Mouse (Mus musculus) liver, embryonic 13.5 days (tissue): ENCODE data around the gene Stk32b. TPM values are rescaled to one million over a fixed set of nuclear protein-coding genes. Genes with fewer than 3 reads are reported as not detected.

Experiments used
- ATAC-seq: fragments of 200-750 bp; cut with Nextera tagmentation; 2 replicates; pipeline ENCODE4 v1.8.0; 2017; ENCODE audit warnings: low read depth, mild to moderate bottlenecking, moderate number of reproducible peaks, moderate library complexity
- DNase-seq: peaks from one replicate; pipeline ENCODE4 v3.0.0; 2022
- H3K27ac ChIP-seq: fragments of 300-500 bp; sonication (generic); 2 replicates; pipeline ENCODE4 v1.5.1; 2015; ENCODE audit warnings: moderate library complexity, mild to moderate bottlenecking, inconsistent platforms
- H3K27me3 ChIP-seq: fragments of 300-500 bp; sonication (generic); 2 replicates; pipeline ENCODE4 v1.6.1; 2015; ENCODE audit warnings: mild to moderate bottlenecking, inconsistent platforms
- H3K36me3 ChIP-seq: fragments of 300-500 bp; sonication (generic); 2 replicates; pipeline ENCODE4 v1.6.1; 2015; ENCODE audit warnings: mild to moderate bottlenecking, inconsistent platforms
- H3K4me1 ChIP-seq: fragments of 300-500 bp; sonication (generic); replicated peaks from 2 replicates; pipeline ENCODE4 v1.6.1; 2015; ENCODE audit warnings: inconsistent platforms
- H3K4me2 ChIP-seq: fragments of 300-500 bp; sonication (generic); 2 replicates; pipeline ENCODE4 v1.6.1; 2015; ENCODE audit warnings: inconsistent platforms, mild to moderate bottlenecking, moderate library complexity
- H3K4me3 ChIP-seq: fragments of 300-500 bp; sonication (generic); replicated peaks from 2 replicates; pipeline ENCODE4 v1.5.1; 2015; ENCODE audit warnings: mild to moderate bottlenecking, inconsistent platforms
- H3K9ac ChIP-seq: fragments of 300-500 bp; sonication (generic); 2 replicates; pipeline ENCODE4 v1.6.1; 2015; ENCODE audit warnings: mild to moderate bottlenecking, inconsistent platforms
- H3K9me3 ChIP-seq: fragments of 300-500 bp; sonication (generic); replicated peaks from 2 replicates; pipeline ENCODE4 v1.6.1; 2016; ENCODE audit warnings: inconsistent platforms
- WGBS: fragments of 180-500 bp; shearing (Covaris S2); methylation state at CpG from one replicate; pipeline ENCODE4 v1.1.7; 2015; ENCODE audit not compliant: insufficient replicate concordance; 5-methylcytosine and 5-hydroxymethylcytosine counted together
- polyA plus RNA-seq: library from polyadenylated mRNA; unstranded; fragments of >200 nt; fragmentation: Nextera tagmentation; extraction: Ambion mirVana; gene quantifications from 2 replicates; pipeline ENCODE4 v1.2.1, GENCODE M21; 2015

Gene Stk32b
- polyA plus RNA-seq, 1 experiment from 2014 or later = 0.38 TPM

DNA sequence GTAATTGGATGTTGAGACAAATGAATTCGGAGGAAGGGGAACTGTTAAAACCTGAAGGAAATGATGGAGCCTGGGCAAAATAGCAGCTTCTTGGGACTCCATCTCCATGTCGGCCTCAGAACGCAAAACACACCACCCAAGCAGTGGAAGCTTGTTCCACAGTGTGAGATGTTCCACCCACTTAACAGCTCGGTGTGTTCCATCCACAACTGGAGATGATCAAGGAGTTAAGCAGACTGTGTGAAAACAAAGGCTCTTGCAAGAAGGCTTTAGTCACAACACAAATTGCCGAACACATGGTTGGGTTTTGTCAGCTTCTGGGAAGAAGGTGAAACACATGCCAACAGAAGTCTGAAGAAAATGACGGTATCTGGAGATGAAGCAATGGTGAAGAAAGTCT is 59.2 kb downstream of the Stk32b start:
- H3K4me1 ChIP-seq = no peaks in the 10 kb centered on the region
- H3K9me3 ChIP-seq = no peaks in the 10 kb centered on the region
- DNase-seq = no peak
- no peaks in the 10 kb centered on the region for H3K27me3 ChIP-seq
- no peak overlapping the region for H3K27ac ChIP-seq
- no peak for ATAC-seq
- WGBS = 65% methylated on average over 6 of the region's 6 CpGs
- H3K4me3 ChIP-seq = no peak overlapping the region
- no peak overlapping the region for H3K4me2 ChIP-seq
- no peak overlapping the region for H3K9ac ChIP-seq
- no peaks in the 10 kb centered on the region for H3K36me3 ChIP-seq

DNA sequence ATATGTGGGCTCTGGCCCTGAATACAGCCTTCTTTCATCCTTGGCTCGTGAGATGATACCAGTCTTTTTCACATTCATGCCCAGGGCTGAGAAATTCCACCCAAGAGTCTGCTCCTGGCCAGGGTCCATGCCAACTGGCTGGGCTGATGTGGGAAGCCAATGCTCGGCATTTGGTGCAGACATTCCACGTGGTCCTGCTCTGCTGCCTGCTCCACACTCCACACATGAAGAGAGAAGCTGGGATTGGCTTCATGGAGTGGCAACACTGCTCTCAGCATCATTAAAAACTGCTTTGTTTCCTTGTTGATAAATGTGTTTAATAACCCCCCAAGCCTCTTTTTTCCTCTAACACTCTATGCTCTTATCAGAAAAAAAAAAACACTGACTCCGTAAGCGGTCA is 61.8 kb downstream of the Stk32b start:
- Histone ChIP-seq H3K4me1 (no peaks in the 10 kb centered on the region), H3K9ac (no peak overlapping the region), H3K4me2 (no peak overlapping the region), H3K27me3 (no peaks in the 10 kb centered on the region), H3K9me3 (no peaks in the 10 kb centered on the region), H3K36me3 (no peaks in the 10 kb centered on the region), H3K4me3 (no peak overlapping the region), H3K27ac (no peak overlapping the region)
- WGBS = 55% methylated on average over 5 of the region's 5 CpGs
- no peak for ATAC-seq
- no peak for DNase-seq

DNA sequence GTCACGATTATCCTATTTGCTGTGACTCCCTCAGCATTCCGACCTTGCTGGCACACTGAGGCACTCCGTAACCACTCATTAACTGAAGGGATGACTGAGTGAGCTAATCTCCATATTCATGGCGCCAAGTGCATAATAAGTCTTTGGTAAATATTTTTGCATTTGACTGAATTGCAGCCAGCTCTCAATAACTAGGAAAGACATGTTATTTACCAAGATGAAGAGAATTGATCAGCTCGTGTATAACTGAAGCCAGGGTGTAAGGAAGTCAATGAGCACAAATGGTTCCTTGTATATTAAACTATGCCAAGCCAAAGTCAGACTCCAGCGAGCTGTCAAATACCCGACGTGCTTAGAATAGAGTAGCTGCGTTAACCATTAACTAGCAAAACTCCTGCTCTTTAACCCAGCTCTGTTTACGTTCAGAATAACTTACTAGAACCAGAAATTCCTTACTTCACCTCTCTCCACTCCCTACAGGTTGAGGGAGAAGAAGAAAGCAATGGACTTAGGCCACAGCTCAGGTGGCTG is 66.2 kb downstream of the Stk32b start:
- H3K4me1 ChIP-seq = no peaks in the 10 kb centered on the region
- H3K9ac ChIP-seq = no peak overlapping the region
- ATAC-seq (peak; percentile 53; the same call in 1 of the 2 replicates), DNase-seq (no peak)
- 55% methylated on average over 10 of the region's 10 CpGs for WGBS
- H3K4me3 ChIP-seq = no peak overlapping the region
- no peaks in the 10 kb centered on the region for H3K9me3 ChIP-seq
- no peaks in the 10 kb centered on the region for H3K27me3 ChIP-seq
- no peak overlapping the region for H3K4me2 ChIP-seq
- no peaks in the 10 kb centered on the region for H3K36me3 ChIP-seq
- no peak overlapping the region for H3K27ac ChIP-seq

DNA sequence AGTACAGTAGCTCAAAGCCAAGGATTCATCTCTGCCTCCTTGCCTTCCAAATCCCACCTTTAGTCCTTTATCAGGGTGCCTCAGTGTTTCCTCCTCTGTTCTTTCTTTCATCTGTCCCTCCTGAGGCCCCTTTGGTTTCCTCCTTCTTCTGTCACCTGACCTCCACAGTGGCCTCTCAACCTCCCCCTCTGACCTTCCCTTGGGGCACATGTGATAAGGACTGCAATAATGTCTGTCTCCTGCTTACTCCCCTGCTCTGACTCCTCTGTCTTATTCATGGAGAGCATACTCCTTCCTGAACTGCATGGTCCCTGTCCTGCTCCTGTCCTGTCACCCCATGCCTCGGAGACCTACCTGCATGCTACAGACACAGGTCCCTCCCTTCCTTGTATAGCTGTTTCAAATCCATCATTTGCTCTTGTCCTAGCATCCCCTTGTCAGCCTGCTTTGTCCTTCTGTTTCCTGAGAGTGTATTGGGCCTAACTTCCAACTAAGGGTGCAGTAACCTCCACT is 66.8 kb downstream of the Stk32b start:
- WGBS = 40% methylated on average over 1 of the region's 1 CpGs
- H3K4me3 ChIP-seq = no peak overlapping the region
- H3K4me2 ChIP-seq = no peak overlapping the region
- H3K36me3 ChIP-seq = no peaks in the 10 kb centered on the region
- DNase-seq (no peak), ATAC-seq (no peak)
- H3K4me1 ChIP-seq = no peaks in the 10 kb centered on the region
- H3K27me3 ChIP-seq = no peaks in the 10 kb centered on the region
- no peak overlapping the region for H3K9ac ChIP-seq
- no peaks in the 10 kb centered on the region for H3K9me3 ChIP-seq
- no peak overlapping the region for H3K27ac ChIP-seq

DNA sequence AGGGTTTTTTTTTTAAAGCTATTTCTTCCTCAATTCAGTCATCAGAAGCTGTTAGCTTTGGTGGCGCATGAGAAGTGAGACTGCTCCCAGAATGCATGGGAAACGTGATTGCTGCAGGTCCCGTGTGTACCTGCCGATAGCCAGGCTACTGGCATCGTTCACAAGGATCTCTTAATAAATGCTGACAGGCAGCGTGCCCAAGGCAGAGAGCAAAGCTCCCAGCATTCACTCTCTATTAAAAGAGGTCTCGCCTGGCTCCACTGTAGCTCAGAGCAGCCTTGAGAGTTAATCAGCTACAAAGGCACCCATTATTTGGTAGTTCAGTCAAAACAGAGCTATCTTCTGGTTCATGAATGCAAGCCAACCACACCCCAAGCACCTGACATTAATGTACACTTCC is 72.9 kb downstream of the Stk32b start:
- no peaks in the 10 kb centered on the region for H3K9me3 ChIP-seq
- no peaks in the 10 kb centered on the region for H3K36me3 ChIP-seq
- no peak overlapping the region for H3K27ac ChIP-seq
- no peak overlapping the region for H3K4me3 ChIP-seq
- no peaks in the 10 kb centered on the region for H3K27me3 ChIP-seq
- no peak overlapping the region for H3K4me2 ChIP-seq
- DNase-seq = no peak
- no peak overlapping the region for H3K9ac ChIP-seq
- H3K4me1 ChIP-seq = no peaks in the 10 kb centered on the region
- WGBS = 60% methylated on average over 7 of the region's 7 CpGs
- no peak for ATAC-seq

DNA sequence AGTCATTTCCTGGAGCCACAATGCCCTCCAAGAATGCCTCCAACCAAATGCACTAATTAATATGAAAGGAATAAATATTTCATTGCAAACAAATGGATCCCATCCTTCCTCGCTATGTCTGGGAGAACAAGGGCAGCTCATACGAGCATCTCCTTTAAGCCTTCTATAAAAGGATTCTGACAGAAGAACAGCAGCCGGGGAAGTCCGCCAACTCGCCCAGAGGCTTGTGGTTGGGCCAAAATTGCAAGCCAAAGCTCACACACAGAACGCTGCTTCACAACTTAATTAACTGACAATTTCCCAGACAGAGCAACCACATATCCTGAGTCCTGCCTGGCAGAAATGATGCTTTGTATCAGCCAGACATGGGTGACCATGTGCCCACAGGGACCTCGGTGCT is 74.5 kb downstream of the Stk32b start:
- Histone ChIP-seq H3K27me3 (no peaks in the 10 kb centered on the region), H3K4me3 (no peak overlapping the region), H3K9ac (no peak overlapping the region), H3K36me3 (no peaks in the 10 kb centered on the region), H3K9me3 (no peaks in the 10 kb centered on the region), H3K4me2 (no peak overlapping the region), H3K27ac (no peak overlapping the region), H3K4me1 (no peaks in the 10 kb centered on the region)
- DNase-seq = no peak
- no peak for ATAC-seq
- 62% methylated on average over 7 of the region's 7 CpGs for WGBS

DNA sequence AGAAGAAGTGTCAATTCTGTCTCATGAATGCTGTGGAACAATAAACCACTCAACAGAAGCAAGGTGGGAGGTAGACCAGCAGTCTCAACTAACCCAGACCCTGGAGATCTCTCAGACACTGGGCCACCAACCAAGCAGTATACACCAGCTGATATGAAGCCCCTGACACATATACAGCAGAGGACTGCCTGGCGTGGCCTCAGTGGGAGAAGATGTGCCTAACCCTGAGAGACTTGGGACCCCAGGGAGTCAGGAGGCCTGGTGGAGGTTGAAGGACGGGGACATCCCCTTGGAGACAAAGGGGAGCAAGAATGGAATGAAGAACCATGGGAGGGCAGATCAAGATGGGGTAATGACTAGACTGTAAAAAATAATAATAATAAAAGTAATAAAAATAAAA is 82.2 kb downstream of the Stk32b start:
- WGBS = 50% methylated on average over 2 of the region's 2 CpGs
- Histone ChIP-seq H3K4me3 (no peak overlapping the region), H3K4me1 (no peaks in the 10 kb centered on the region), H3K36me3 (no peaks in the 10 kb centered on the region), H3K9me3 (0 out of 2 replicates have a peak, but pooled peaks cover 5% of the 10 kb centered on the region), H3K27ac (no peak overlapping the region), H3K9ac (no peak overlapping the region), H3K27me3 (no peaks in the 10 kb centered on the region), H3K4me2 (no peak overlapping the region)
- no peak for ATAC-seq
- no peak for DNase-seq

DNA sequence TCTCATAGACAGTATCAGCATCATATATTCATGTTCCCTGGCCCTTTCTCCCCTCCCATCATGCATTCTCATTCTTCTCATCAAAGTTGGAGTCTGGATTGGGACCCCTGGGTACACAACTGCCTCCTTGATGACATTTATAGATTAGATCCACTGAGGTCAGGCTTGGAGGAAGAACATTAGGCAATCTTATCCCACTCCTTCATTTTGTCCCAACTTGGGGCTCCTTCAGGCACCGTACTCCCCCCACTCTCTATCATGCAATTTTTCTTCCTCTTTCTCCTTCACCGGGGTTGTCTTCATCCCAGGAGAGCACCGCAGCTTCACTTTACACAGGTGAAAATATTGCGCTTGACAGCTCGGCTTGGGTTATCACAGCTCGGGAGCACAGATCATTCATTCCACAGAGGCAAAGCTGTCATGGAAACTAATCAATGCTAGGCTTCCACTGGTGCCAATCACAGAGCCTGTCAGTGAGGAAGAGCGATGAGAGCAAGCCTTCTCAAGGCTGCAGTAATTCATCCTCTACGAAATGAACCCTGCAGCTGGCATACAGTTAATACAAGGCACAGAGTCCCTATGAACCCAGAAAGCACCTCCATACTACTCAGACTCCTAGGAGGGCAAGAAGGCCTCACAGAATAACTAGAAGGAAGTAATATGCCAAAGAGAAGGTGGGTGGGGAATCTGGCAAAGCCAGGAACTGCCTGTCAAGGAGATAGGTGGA is 89.4 kb downstream of the Stk32b start:
- Histone ChIP-seq H3K4me1 (no peaks in the 10 kb centered on the region), H3K9me3 (peaks cover 8% of the 10 kb centered on the region; the same call in 1 of the 2 replicates), H3K36me3 (no peaks in the 10 kb centered on the region), H3K27me3 (no peaks in the 10 kb centered on the region), H3K9ac (no peak overlapping the region), H3K27ac (no peak overlapping the region), H3K4me3 (no peak overlapping the region), H3K4me2 (no peak overlapping the region)
- ATAC-seq = no peak
- 76% methylated on average over 8 of the region's 8 CpGs for WGBS
- no peak for DNase-seq

DNA sequence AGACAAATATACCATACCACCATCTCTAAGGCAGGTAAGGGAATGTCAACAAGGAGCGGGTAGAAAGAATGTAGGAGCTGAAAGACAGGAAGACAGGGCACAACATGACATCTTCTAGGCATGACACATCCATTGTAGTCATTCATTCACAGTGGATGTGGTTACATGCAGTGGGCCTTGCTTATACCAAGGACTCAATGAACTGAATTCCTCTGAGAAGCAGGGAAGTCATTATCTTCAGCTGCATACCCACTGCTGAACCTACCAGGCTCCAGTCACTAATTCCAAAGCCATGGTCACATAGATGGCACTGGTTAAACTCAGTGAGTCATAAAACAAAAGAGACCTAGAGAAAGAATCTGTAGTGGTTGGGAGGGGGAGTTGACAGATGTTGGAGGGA is 105.1 kb downstream of the Stk32b start:
- Histone ChIP-seq H3K9ac (no peak overlapping the region), H3K9me3 (no peaks in the 10 kb centered on the region), H3K4me2 (no peak overlapping the region), H3K4me1 (no peaks in the 10 kb centered on the region), H3K27ac (no peak overlapping the region), H3K4me3 (no peak overlapping the region), H3K36me3 (no peaks in the 10 kb centered on the region), H3K27me3 (no peaks in the 10 kb centered on the region)
- ATAC-seq = no peak
- no peak for DNase-seq
- WGBS = 57% methylated on average over 1 of the region's 1 CpGs

DNA sequence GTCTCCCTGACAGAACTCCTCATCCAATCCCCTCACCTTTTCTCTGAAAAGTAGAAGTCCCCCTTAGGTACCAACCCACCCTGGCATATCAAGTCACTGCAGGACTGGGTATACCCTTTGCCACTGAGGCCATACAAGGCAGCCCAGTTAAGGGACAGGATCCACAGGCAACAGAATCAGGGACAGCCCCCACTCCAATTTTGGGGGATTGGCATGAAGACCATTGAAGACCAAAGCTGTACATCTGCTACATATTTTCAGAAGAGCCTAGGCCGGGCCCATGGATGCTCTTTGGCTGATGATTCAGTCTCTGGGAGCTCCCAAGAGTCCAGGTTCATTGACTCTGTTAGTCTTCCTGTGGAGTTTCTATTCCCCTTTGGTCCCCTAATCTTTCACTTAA is 117.4 kb downstream of the Stk32b start:
- no peaks in the 10 kb centered on the region; the same call in 1 of the 2 replicates for H3K9me3 ChIP-seq
- no peak overlapping the region for H3K9ac ChIP-seq
- no peak overlapping the region for H3K4me2 ChIP-seq
- H3K4me1 ChIP-seq = no peaks in the 10 kb centered on the region
- no peaks in the 10 kb centered on the region for H3K36me3 ChIP-seq
- H3K27ac ChIP-seq = no peak overlapping the region
- no peak for ATAC-seq
- no peak overlapping the region for H3K4me3 ChIP-seq
- DNase-seq = no peak
- WGBS = 65% methylated on average over 1 of the region's 1 CpGs
- no peaks in the 10 kb centered on the region for H3K27me3 ChIP-seq

DNA sequence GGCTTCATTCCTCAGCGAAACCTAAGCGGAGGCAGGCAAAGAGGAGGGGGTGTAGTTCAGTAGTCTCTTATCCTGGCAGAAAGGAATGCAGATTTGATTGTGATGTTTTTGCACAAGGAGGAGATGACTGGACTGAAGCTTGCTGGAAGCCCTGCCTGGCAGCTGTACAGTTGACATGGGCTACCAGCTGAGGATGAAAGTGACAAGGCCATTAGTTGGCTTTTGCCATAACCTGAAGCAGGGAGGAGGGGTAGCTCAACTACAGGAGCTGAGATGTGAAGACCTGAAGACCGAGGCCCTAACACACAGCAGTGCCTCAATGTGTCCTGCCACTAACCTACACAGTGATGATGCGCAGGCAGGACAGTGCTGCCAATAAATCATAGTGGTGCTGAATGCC is 118.7 kb downstream of the Stk32b start:
- H3K9ac ChIP-seq = no peak overlapping the region
- no peak overlapping the region for H3K27ac ChIP-seq
- H3K4me3 ChIP-seq = no peak overlapping the region
- H3K27me3 ChIP-seq = no peaks in the 10 kb centered on the region
- no peaks in the 10 kb centered on the region; the same call in 1 of the 2 replicates for H3K9me3 ChIP-seq
- no peaks in the 10 kb centered on the region for H3K36me3 ChIP-seq
- DNase-seq = no peak
- H3K4me1 ChIP-seq = no peaks in the 10 kb centered on the region
- 77% methylated on average over 4 of the region's 4 CpGs for WGBS
- no peak overlapping the region for H3K4me2 ChIP-seq
- ATAC-seq = no peak

DNA sequence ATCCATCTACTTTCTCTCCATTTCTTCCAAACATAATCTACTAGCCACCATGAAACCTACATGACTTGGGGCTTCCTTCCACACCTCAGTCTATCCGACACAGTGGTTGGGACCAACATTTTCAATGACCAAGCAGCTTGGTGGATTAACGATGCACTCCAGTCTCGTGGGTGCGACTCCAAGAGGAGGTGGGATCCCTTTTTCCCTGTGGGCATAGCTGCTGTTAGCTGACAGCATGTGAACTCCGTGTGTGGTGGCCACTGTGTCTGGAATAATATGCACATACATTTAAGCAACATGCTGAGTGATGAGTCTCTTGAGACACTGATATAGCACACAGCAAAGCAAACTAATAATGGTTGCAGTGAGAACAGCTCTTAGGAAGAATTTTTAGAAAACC is 124.6 kb downstream of the Stk32b start:
- Histone ChIP-seq H3K27me3 (no peaks in the 10 kb centered on the region), H3K36me3 (no peaks in the 10 kb centered on the region), H3K4me2 (no peak overlapping the region), H3K4me1 (no peaks in the 10 kb centered on the region), H3K27ac (no peak overlapping the region), H3K9ac (no peak overlapping the region), H3K9me3 (no peaks in the 10 kb centered on the region; the same call in 1 of the 2 replicates), H3K4me3 (no peak overlapping the region)
- WGBS = 60% methylated on average over 5 of the region's 5 CpGs
- DNase-seq (no peak), ATAC-seq (no peak)
